Mouse (Mus musculus): Measurements from ENCODE around the gene Cdhr1. TPM values are rescaled to one million over a fixed set of nuclear protein-coding genes. Genes with fewer than 3 reads are reported as not detected.

Gene Cdhr1
- polyA plus RNA-seq, 1 experiment: 0.14 TPM

DNA sequence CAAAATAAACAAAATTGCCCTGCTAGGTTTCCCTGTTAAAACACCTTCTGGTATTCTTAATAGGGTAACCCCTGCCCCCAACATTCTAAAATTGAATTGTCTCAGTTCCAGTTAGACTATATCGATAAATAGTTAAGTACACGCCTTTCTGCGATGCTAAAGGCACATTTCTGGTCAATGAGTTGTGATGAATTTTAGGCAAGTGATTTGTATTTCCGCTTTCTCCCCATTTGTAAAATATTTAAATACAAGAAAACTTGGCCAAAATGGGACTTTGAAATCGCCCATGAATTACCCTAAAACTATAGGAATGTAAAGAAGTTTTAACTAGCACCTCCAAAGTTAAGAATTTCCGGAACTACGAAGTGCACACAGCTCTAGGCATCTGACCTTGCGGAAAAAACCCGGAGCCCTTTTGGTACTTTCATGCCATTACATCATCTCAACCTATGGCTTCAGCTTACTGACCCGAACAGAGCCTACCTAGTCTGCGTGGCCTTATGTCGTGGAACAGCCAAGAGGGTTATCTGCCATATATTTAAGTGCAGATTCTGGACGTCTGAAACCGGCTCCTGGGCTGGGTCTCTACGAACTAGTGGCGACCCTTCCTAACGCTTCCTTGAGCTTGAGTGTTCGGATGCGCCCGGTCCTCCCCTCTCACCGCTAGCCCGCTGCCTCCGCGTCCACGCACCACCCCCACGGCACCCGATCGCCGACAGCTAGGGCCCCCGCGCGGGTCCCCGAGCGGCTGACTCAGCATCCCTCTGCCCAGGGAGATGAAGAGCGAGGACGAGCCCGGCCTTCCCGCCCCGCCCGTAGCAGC lies 36.4 kb upstream of the Cdhr1 start:
- no peak for TF ChIP-seq POLR2A (IDR thresholded peaks at IDR 0.05; ENCODE audit: low read depth, low read length)
- TF ChIP-seq CTCF (conservative IDR thresholded peaks at IDR 0.05; ENCODE audit: insufficient read depth, insufficient read length, low read depth, low read length): no peak
- Histone ChIP-seq H3K4me1 (ENCODE audit: control insufficient read depth, insufficient read depth, low read length) (peaks cover 7% of the 10 kb centered on the region; the same call in 1 of the 2 replicates), H3K4me3 (ENCODE audit: insufficient read depth, low read depth, low read length) (peak overlapping the region; percentile 88), H3K27ac (ENCODE audit: insufficient read depth, low read depth, low read length) (peak overlapping the region; percentile 83), H3K27me3 (replicated peaks; ENCODE audit: control insufficient read depth, insufficient read depth, low read length) (no peaks in the 10 kb centered on the region), H3K36me3 (ENCODE audit: control insufficient read depth, insufficient read depth, low read length) (peaks cover 8% of the 10 kb centered on the region; the same call in 1 of the 2 replicates)
- DNase-seq: peak; percentile 29
- WGBS: under 1% methylated on average over 40 of the region's 40 CpGs

DNA sequence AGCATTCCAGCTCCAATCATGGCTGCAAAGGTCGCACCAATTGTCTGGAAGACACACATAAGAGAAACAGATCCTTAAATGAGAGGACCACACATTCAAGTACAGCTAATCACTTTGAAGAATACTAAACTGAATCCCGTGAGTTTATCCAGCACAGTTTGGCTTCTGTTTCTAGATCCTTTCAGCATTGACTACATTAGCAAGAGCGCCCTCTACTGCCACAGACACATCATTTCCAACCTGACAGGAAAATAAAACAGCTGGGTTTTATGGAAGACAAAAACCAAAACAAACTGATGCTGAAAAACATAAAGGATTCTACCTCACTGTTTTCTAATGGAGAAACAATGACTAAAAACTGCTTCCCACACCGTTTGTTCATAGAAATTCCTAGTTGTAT lies 29.5 kb upstream of the Cdhr1 start:
- no peaks in the 10 kb centered on the region for H3K4me1 ChIP-seq (ENCODE audit: control insufficient read depth, insufficient read depth, low read length)
- no peaks in the 10 kb centered on the region for H3K27me3 ChIP-seq (replicated peaks; ENCODE audit: control insufficient read depth, insufficient read depth, low read length)
- WGBS: 38% methylated on average over 4 of the region's 4 CpGs
- peak; percentile 58 for DNase-seq
- TF ChIP-seq POLR2A (IDR thresholded peaks at IDR 0.05; ENCODE audit: low read depth, low read length): no peak
- 0 out of 2 replicates have a peak, but pooled peaks have one; percentile 23 for TF ChIP-seq CTCF (conservative IDR thresholded peaks at IDR 0.05; ENCODE audit: insufficient read depth, insufficient read length, low read depth, low read length)
- H3K4me3 ChIP-seq (ENCODE audit: insufficient read depth, low read depth, low read length): no peak overlapping the region
- H3K27ac ChIP-seq (ENCODE audit: insufficient read depth, low read depth, low read length): no peak overlapping the region
- H3K36me3 ChIP-seq (ENCODE audit: control insufficient read depth, insufficient read depth, low read length): peaks cover 19% of the 10 kb centered on the region; the same call in 1 of the 2 replicates

DNA sequence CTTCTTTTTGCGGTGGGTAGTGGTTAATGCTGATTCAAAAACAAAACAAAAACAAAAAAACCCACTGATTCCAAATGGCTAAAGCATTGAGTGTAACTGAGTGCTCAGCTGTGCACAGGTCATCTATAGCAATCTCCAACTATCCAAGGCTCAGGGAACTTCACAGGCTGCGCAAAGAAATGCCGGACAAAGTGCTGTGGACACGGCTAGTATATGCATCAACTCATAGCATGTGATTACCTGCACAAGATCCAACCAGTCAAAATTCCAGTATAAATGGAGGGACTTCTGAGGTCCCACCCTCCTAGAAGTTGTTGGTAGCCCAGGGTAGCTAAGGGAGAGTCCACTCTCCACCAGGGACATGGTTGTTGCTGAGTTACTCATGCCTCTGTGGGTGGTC lies 21.1 kb upstream of the Cdhr1 start:
- H3K27ac ChIP-seq (ENCODE audit: insufficient read depth, low read depth, low read length): no peak overlapping the region
- H3K27me3 ChIP-seq (replicated peaks; ENCODE audit: control insufficient read depth, insufficient read depth, low read length): no peaks in the 10 kb centered on the region
- H3K36me3 ChIP-seq (ENCODE audit: control insufficient read depth, insufficient read depth, low read length): peaks cover 5% of the 10 kb centered on the region; the same call in 1 of the 2 replicates
- no peak overlapping the region for H3K4me3 ChIP-seq (ENCODE audit: insufficient read depth, low read depth, low read length)
- no peak for TF ChIP-seq CTCF (conservative IDR thresholded peaks at IDR 0.05; ENCODE audit: insufficient read depth, insufficient read length, low read depth, low read length)
- no peak for TF ChIP-seq POLR2A (IDR thresholded peaks at IDR 0.05; ENCODE audit: low read depth, low read length)
- 97% methylated on average over 4 of the region's 4 CpGs for WGBS
- DNase-seq: no peak
- no peaks in the 10 kb centered on the region for H3K4me1 ChIP-seq (ENCODE audit: control insufficient read depth, insufficient read depth, low read length)

DNA sequence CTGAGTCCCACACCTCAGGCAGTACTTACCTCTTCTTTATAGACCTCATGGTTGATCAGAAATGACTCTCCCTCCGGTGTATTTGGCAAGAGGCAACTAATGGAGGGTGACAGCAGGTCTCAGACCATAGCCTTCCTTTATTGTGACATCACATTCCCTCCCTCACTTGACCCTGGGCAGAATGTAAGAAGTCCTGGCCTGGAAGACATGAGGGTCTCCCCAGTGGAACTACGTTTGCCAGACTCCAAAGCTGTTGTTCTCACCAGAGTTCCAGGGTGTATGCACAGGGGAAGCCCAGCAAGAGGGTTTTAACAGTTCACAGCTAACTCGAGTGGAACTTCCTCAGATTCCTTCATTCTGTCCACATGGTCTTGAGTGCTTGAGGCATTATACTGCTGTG lies 15.8 kb upstream of the Cdhr1 start, which contains the start of gene 2610528A11Rik:
2610528A11Rik (minus strand) TSS at position 101 of the 400 bp plus-strand sequence.
- Histone ChIP-seq H3K4me1 (ENCODE audit: control insufficient read depth, insufficient read depth, low read length) (0 out of 2 replicates have a peak, but pooled peaks cover 3% of the 10 kb centered on the region), H3K27ac (ENCODE audit: insufficient read depth, low read depth, low read length) (no peak within 1 kb of the TSS), H3K36me3 (ENCODE audit: control insufficient read depth, insufficient read depth, low read length) (no peaks in the 10 kb centered on the region), H3K27me3 (replicated peaks; ENCODE audit: control insufficient read depth, insufficient read depth, low read length) (no peaks in the 10 kb centered on the region), H3K4me3 (ENCODE audit: insufficient read depth, low read depth, low read length) (no peak within 1 kb of the TSS)
- 50% methylated on average over 3 of the region's 3 CpGs for WGBS
- TF ChIP-seq POLR2A (IDR thresholded peaks at IDR 0.05; ENCODE audit: low read depth, low read length) (no peak), CTCF (conservative IDR thresholded peaks at IDR 0.05; ENCODE audit: insufficient read depth, insufficient read length, low read depth, low read length) (no peak)
- no peak for DNase-seq

DNA sequence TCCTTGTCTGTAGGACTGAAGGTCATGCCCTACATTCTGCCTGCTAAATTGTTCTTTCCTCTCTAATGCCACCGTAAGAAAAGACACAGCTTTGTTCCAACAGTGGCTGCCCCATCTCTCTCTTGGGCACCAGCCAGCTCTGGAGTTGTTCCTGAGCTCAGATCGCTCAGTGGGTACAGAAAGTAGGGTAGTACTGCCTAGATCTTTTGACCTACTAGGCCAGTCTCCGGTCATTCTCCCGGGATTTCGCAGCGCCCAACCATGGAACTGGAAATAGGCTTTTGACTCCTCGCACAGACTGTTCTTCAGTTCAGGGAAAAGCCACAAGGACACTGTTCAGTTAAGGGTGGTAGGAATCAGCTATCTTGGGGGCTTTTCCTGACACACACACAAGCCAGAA lies 14.8 kb upstream of the Cdhr1 start:
- WGBS: 74% methylated on average over 7 of the region's 7 CpGs
- Histone ChIP-seq H3K4me1 (ENCODE audit: control insufficient read depth, insufficient read depth, low read length) (0 out of 2 replicates have a peak, but pooled peaks cover 3% of the 10 kb centered on the region), H3K27me3 (replicated peaks; ENCODE audit: control insufficient read depth, insufficient read depth, low read length) (no peaks in the 10 kb centered on the region), H3K27ac (ENCODE audit: insufficient read depth, low read depth, low read length) (no peak overlapping the region), H3K36me3 (ENCODE audit: control insufficient read depth, insufficient read depth, low read length) (no peaks in the 10 kb centered on the region), H3K4me3 (ENCODE audit: insufficient read depth, low read depth, low read length) (no peak overlapping the region)
- DNase-seq: peak; percentile 43
- TF ChIP-seq CTCF (conservative IDR thresholded peaks at IDR 0.05; ENCODE audit: insufficient read depth, insufficient read length, low read depth, low read length): no peak

DNA sequence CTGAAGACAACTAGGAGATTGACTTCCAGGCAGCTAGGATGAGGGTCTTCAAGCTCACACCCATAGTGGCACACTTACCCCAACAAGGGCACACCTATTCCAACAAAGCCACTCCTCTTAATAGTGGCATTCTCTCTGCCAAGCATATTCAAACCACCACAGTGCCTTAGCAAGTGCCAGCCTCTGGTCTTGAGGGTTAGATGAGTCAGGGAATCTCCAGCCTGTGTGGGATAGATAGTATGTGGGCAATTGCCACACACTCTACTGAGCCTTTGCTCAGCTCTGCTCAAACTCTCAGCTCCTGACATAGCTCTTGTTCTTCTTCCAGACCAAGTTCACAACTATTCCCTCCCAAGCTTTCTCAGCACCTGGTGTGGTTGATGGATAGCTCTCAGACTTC lies 13.2 kb upstream of the Cdhr1 start:
- H3K36me3 ChIP-seq (ENCODE audit: control insufficient read depth, insufficient read depth, low read length): no peaks in the 10 kb centered on the region
- H3K4me3 ChIP-seq (ENCODE audit: insufficient read depth, low read depth, low read length): no peak overlapping the region
- TF ChIP-seq POLR2A (IDR thresholded peaks at IDR 0.05; ENCODE audit: low read depth, low read length) (no peak), CTCF (conservative IDR thresholded peaks at IDR 0.05; ENCODE audit: insufficient read depth, insufficient read length, low read depth, low read length) (no peak)
- 0 out of 2 replicates have a peak, but pooled peaks cover 3% of the 10 kb centered on the region for H3K4me1 ChIP-seq (ENCODE audit: control insufficient read depth, insufficient read depth, low read length)
- H3K27me3 ChIP-seq (replicated peaks; ENCODE audit: control insufficient read depth, insufficient read depth, low read length): no peaks in the 10 kb centered on the region
- DNase-seq: no peak
- H3K27ac ChIP-seq (ENCODE audit: insufficient read depth, low read depth, low read length): no peak overlapping the region

DNA sequence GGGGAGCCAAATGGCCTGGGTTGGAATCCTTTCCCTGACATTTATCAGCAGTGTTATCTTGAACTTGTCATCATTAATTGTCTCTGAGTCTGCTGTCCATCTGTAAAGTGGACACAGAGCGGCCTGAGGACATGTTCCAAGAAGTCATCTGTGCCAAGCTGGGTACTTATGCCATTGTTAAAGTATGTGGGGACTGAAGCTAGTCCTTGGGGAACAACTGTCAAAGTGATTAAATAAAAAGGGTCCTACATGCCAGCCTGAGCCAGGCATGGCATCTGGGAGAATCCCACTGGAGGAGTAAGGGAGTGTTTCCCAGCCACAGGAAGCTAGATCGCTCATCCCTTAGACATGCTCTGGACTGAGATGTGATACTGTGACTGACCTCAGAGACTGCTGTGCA lies 12.3 kb upstream of the Cdhr1 start:
- Histone ChIP-seq H3K27ac (ENCODE audit: insufficient read depth, low read depth, low read length) (no peak overlapping the region), H3K36me3 (ENCODE audit: control insufficient read depth, insufficient read depth, low read length) (no peaks in the 10 kb centered on the region), H3K27me3 (replicated peaks; ENCODE audit: control insufficient read depth, insufficient read depth, low read length) (no peaks in the 10 kb centered on the region), H3K4me1 (ENCODE audit: control insufficient read depth, insufficient read depth, low read length) (0 out of 2 replicates have a peak, but pooled peaks cover 3% of the 10 kb centered on the region), H3K4me3 (ENCODE audit: insufficient read depth, low read depth, low read length) (no peak overlapping the region)
- WGBS: 69% methylated on average over 2 of the region's 2 CpGs
- peak; percentile 13 for DNase-seq
- TF ChIP-seq POLR2A (IDR thresholded peaks at IDR 0.05; ENCODE audit: low read depth, low read length) (no peak), CTCF (conservative IDR thresholded peaks at IDR 0.05; ENCODE audit: insufficient read depth, insufficient read length, low read depth, low read length) (no peak)
